Mouse (Mus musculus): ENCODE results near the gene Krt18.

DNA sequence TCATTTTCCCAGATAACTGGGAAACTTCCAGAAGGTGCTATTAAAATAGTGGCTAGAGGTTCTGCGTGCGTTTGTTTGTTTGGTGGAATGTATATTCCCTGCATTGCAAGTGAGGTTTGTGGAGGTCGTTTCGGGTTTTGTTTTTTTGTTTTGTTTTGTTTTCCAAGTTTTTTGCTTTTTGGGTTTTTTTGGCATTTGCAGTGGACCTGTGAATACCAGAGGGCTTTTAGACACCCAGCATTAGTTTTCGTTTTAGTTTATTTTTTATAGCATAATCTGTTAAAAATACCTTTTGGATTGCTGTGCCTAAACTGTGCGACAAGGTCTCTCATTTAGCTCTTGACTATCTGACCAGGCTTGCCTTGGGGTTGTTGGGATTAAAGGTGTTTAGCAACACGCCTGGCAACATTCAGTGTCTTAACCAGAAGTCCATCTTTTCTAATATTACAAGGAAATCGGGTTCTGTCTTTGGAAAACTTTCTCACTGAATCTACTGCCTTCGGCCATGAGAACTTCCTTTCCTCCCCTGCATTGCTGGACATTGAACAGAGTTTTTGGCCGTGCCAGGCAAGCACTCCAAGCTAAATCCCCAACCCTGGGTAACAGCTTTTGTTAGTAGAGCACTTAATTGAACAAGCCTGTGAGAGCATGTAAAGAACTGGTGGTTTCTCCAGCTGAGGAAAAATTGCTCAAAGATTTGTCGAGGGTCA is 47.1 kb downstream of the Krt18 start:
- TF ChIP-seq CTCF (IDR thresholded peaks at IDR 0.05; ENCODE audit: borderline replicate concordance, insufficient read depth, low read depth, low read length) (no peak), POLR2A (IDR thresholded peaks at IDR 0.05; ENCODE audit: borderline replicate concordance, insufficient read depth, low read length) (no peak)

Measured in cerebellum, adult 2 months (tissue).